Mouse (Mus musculus) MEL (cell line): Measurements from ENCODE around the gene Rad51. TPM values are rescaled to one million over a fixed set of nuclear protein-coding genes. Genes with fewer than 3 reads are reported as not detected.

Source experiments
- DNase-seq: peaks from one replicate; pipeline ENCODE4 v3.0.0; 2011; ENCODE audit warnings: low read depth, low spot score
- H3K27ac ChIP-seq: 2 replicates; pipeline ENCODE4 v1.5.1; 2012; ENCODE audit warnings: low read depth, mild to moderate bottlenecking, control low read depth, low read length, moderate library complexity; ENCODE audit not compliant: control insufficient read depth
- H3K27me3 ChIP-seq, 2 experiments: fragments of 150-350 bp in 1 of 2; sonication (generic) in 1 of 2; 2 replicates each; pipeline ENCODE4 v1.6.1; 2012; ENCODE audit warnings: low read length in 2 of 2, mild to moderate bottlenecking in 2 of 2, improper control_type of control experiment in 1 of 2, moderate library complexity in 1 of 2; ENCODE audit not compliant: insufficient read depth in 2 of 2, control insufficient read depth in 1 of 2
- H3K36me3 ChIP-seq, 2 experiments: 2 replicates each; pipeline ENCODE4 v1.6.1; 2012 to 2014; ENCODE audit warnings: low read length in 2 of 2, improper control_type of control experiment in 1 of 2, inconsistent platforms in 1 of 2, mild to moderate bottlenecking in 1 of 2; ENCODE audit not compliant: insufficient read depth in 2 of 2, control insufficient read depth in 1 of 2
- H3K4me1 ChIP-seq, 2 experiments: fragments of 150-350 bp in 1 of 2; sonication (generic) in 1 of 2; 2 replicates each; pipeline ENCODE4 v1.6.1; 2012; ENCODE audit warnings: low read length in 2 of 2, improper control_type of control experiment in 1 of 2, mild to moderate bottlenecking in 1 of 2; ENCODE audit not compliant: insufficient read depth in 2 of 2, control insufficient read depth in 1 of 2
- H3K4me3 ChIP-seq, 2 experiments: fragments of 150-350 bp in 1 of 2; sonication (generic) in 1 of 2; 2 replicates each; pipeline ENCODE4 v1.5.1; 2012; ENCODE audit warnings: low read depth in 2 of 2, low read length in 2 of 2, mild to moderate bottlenecking in 2 of 2, moderate library complexity in 2 of 2, control low read depth in 1 of 2, improper control_type of control experiment in 1 of 2; ENCODE audit not compliant: control insufficient read depth in 1 of 2, insufficient read depth in 1 of 2
- H3K79me2 ChIP-seq: 2 replicates; pipeline ENCODE4 v1.6.1; 2012; ENCODE audit warnings: mild to moderate bottlenecking, low read length, moderate library complexity; ENCODE audit not compliant: control insufficient read depth, poor library complexity, insufficient read depth
- H3K9ac ChIP-seq: 2 replicates; pipeline ENCODE4 v1.6.1; 2012; ENCODE audit warnings: low read depth, mild to moderate bottlenecking, control low read depth, low read length, moderate library complexity; ENCODE audit not compliant: control insufficient read depth, poor library complexity, severe bottlenecking
- H3K9me3 ChIP-seq: fragments of 150-350 bp; sonication (generic); replicated peaks from 2 replicates; pipeline ENCODE4 v1.6.1; 2012; ENCODE audit warnings: mild to moderate bottlenecking, low read length, improper control_type of control experiment, moderate library complexity; ENCODE audit not compliant: insufficient read depth
- BHLHE40 ChIP-seq: IDR thresholded peaks from 2 replicates; pipeline ENCODE4 v1.6.1; 2012; ENCODE audit warnings: low read depth, mild to moderate bottlenecking, inconsistent platforms, low read length, improper control_type of control experiment, borderline replicate concordance
- CHD1 ChIP-seq: IDR thresholded peaks from 2 replicates; pipeline ENCODE4 v1.6.1; 2012; ENCODE audit warnings: low read depth, mild to moderate bottlenecking, inconsistent platforms, low read length, improper control_type of control experiment
- CHD2 ChIP-seq: IDR thresholded peaks from 2 replicates; pipeline ENCODE4 v1.6.1; 2011; ENCODE audit warnings: low read length, improper control_type of control experiment
- CTCF ChIP-seq, 3 experiments: IDR thresholded peaks in 2 of 3; conservative IDR thresholded peaks in 1 of 3; 2 replicates each; pipeline ENCODE4 v1.5.1; 2011 to 2012; ENCODE audit warnings: low read length in 3 of 3, low read depth in 2 of 3, mild to moderate bottlenecking in 2 of 3, improper control_type of control experiment in 1 of 3, inconsistent platforms in 1 of 3, mixed read lengths in 1 of 3, moderate library complexity in 1 of 3; ENCODE audit not compliant: control insufficient read depth in 1 of 3, insufficient read depth in 1 of 3, poor library complexity in 1 of 3, severe bottlenecking in 1 of 3
- ELF1 ChIP-seq: IDR thresholded peaks from 2 replicates; pipeline ENCODE4 v1.6.1; 2014; ENCODE audit warnings: low read depth, mild to moderate bottlenecking, inconsistent platforms, low read length, improper control_type of control experiment, moderate library complexity
- GABPA ChIP-seq: IDR thresholded peaks from 2 replicates; pipeline ENCODE4 v1.6.1; 2012; ENCODE audit warnings: low read depth, mild to moderate bottlenecking, inconsistent platforms, low read length, improper control_type of control experiment, moderate library complexity
- GATA1 ChIP-seq: IDR thresholded peaks from 2 replicates; pipeline ENCODE4 v1.6.1; 2011; ENCODE audit warnings: low read depth, low read length, improper control_type of control experiment
- HCFC1 ChIP-seq: IDR thresholded peaks from 2 replicates; pipeline ENCODE4 v1.6.1; 2012; ENCODE audit warnings: low read depth, mild to moderate bottlenecking, inconsistent platforms, low read length, improper control_type of control experiment, moderate library complexity
- JUND ChIP-seq: IDR thresholded peaks from 2 replicates; pipeline ENCODE4 v1.6.1; 2011; ENCODE audit warnings: low read depth, mild to moderate bottlenecking, improper control_type of control experiment, low read length
- MAFK ChIP-seq: IDR thresholded peaks from 2 replicates; pipeline ENCODE4 v1.6.1; 2011; ENCODE audit warnings: low read depth, mild to moderate bottlenecking, low read length, improper control_type of control experiment, borderline replicate concordance
- MAX ChIP-seq: IDR thresholded peaks from 2 replicates; pipeline ENCODE4 v1.6.1; 2011; ENCODE audit warnings: low read length, improper control_type of control experiment
- MAZ ChIP-seq: IDR thresholded peaks from 2 replicates; pipeline ENCODE4 v1.6.1; 2012; ENCODE audit warnings: low read depth, mild to moderate bottlenecking, inconsistent platforms, low read length, improper control_type of control experiment
- MEF2A ChIP-seq: IDR thresholded peaks from 2 replicates; pipeline ENCODE4 v1.6.1; 2014; ENCODE audit warnings: low read depth, mild to moderate bottlenecking, inconsistent platforms, low read length, improper control_type of control experiment; ENCODE audit not compliant: poor library complexity, insufficient replicate concordance, severe bottlenecking; ENCODE audit errors: extremely low read depth
- MYB ChIP-seq: IDR thresholded peaks from 2 replicates; pipeline ENCODE4 v1.6.1; 2011; ENCODE audit warnings: mild to moderate bottlenecking, low read depth, low read length, improper control_type of control experiment
- MYC ChIP-seq: IDR thresholded peaks from 2 replicates; pipeline ENCODE4 v1.6.1; 2011; ENCODE audit warnings: low read depth, mild to moderate bottlenecking, low read length, improper control_type of control experiment, moderate library complexity
- NRF1 ChIP-seq: IDR thresholded peaks from 2 replicates; pipeline ENCODE4 v1.6.1; 2014; ENCODE audit warnings: low read depth, mild to moderate bottlenecking, inconsistent platforms, low read length, improper control_type of control experiment, moderate library complexity; ENCODE audit not compliant: poor library complexity, insufficient read depth, severe bottlenecking
- POLR2A ChIP-seq, 2 experiments: IDR thresholded peaks; 2 replicates each; pipeline ENCODE4 v1.6.1; 2011 to 2012; ENCODE audit warnings: low read length in 2 of 2, mild to moderate bottlenecking in 2 of 2, control low read depth in 1 of 2, improper control_type of control experiment in 1 of 2, low read depth in 1 of 2, moderate library complexity in 1 of 2; ENCODE audit not compliant: control insufficient read depth in 1 of 2, insufficient read depth in 1 of 2, poor library complexity in 1 of 2
- POLR2AphosphoS2 ChIP-seq: IDR thresholded peaks from 2 replicates; pipeline ENCODE4 v1.6.1; 2011; ENCODE audit warnings: low read length, improper control_type of control experiment
- RAD21 ChIP-seq: IDR thresholded peaks from 2 replicates; pipeline ENCODE4 v1.6.1; 2011; ENCODE audit warnings: mild to moderate bottlenecking, low read depth, low read length, improper control_type of control experiment
- RCOR1 ChIP-seq: IDR thresholded peaks from 2 replicates; pipeline ENCODE4 v1.6.1; 2012; ENCODE audit warnings: low read depth, mild to moderate bottlenecking, inconsistent platforms, low read length, improper control_type of control experiment
- SIN3A ChIP-seq: IDR thresholded peaks from 2 replicates; pipeline ENCODE4 v1.6.1; 2012; ENCODE audit warnings: low read length, improper control_type of control experiment, inconsistent platforms
- SMC3 ChIP-seq: IDR thresholded peaks from 2 replicates; pipeline ENCODE4 v1.6.1; 2011; ENCODE audit warnings: low read depth, low read length, improper control_type of control experiment
- TAL1 ChIP-seq: IDR thresholded peaks from 2 replicates; pipeline ENCODE4 v1.6.1; 2012; ENCODE audit warnings: mild to moderate bottlenecking, inconsistent platforms, low read length, moderate library complexity, mixed read lengths
- TCF12 ChIP-seq: IDR thresholded peaks from 2 replicates; pipeline ENCODE4 v1.6.1; 2014; ENCODE audit warnings: low read depth, mild to moderate bottlenecking, inconsistent platforms, low read length, improper control_type of control experiment, moderate library complexity
- UBTF ChIP-seq: IDR thresholded peaks from 2 replicates; pipeline ENCODE4 v1.6.1; 2012; ENCODE audit warnings: low read depth, mild to moderate bottlenecking, inconsistent platforms, low read length, improper control_type of control experiment, moderate library complexity, borderline replicate concordance; ENCODE audit not compliant: insufficient read depth
- USF2 ChIP-seq, 2 experiments: IDR thresholded peaks; 2 replicates each; pipeline ENCODE4 v1.6.1; 2011 to 2012; ENCODE audit warnings: improper control_type of control experiment in 2 of 2, low read length in 2 of 2, borderline replicate concordance in 1 of 2, inconsistent platforms in 1 of 2, low read depth in 1 of 2, mild to moderate bottlenecking in 1 of 2; ENCODE audit not compliant: insufficient read depth in 1 of 2
- ZC3H11A ChIP-seq: IDR thresholded peaks from 2 replicates; pipeline ENCODE4 v1.6.1; 2012; ENCODE audit warnings: low read depth, mild to moderate bottlenecking, inconsistent platforms, low read length, improper control_type of control experiment
- ZKSCAN1 ChIP-seq: IDR thresholded peaks from 2 replicates; pipeline ENCODE4 v1.6.1; 2012; ENCODE audit warnings: low read depth, mild to moderate bottlenecking, inconsistent platforms, low read length, improper control_type of control experiment, moderate library complexity
- ZMIZ1 ChIP-seq: IDR thresholded peaks from 2 replicates; pipeline ENCODE4 v1.6.1; 2012; ENCODE audit warnings: low read depth, mild to moderate bottlenecking, inconsistent platforms, low read length, improper control_type of control experiment, moderate library complexity
- polyA plus RNA-seq, 2 experiments: library from polyadenylated mRNA; stranded (reverse) in 1 of 2; unstranded in 1 of 2; fragments of >175 nt in 1 of 2; fragments of >200 nt in 1 of 2; gene quantifications; 2 replicates each; pipeline versions ENCODE4 v1.2.1 to v1.2.4; 2012; ENCODE audit warnings: low replicate concordance in 2 of 2, low read depth in 1 of 2; ENCODE audit not compliant: insufficient read length in 2 of 2, insufficient read depth in 1 of 2, missing spikeins in 1 of 2
- total RNA-seq: library from RNA; depleted of rRNA; stranded (reverse); fragments of 300-350 nt; gene quantifications from 2 replicates; pipeline ENCODE4 v1.2.3, GENCODE M21; 2012

Rad51 gene
- total and polyA plus RNA-seq, 3 experiments = 24.3 to 51.8 TPM; not detected in 1

GRCm38 (mm10) chr2:119136346-119136898 is 23.8 kb downstream of the Rad51 start (continued):
- TF ChIP-seq UBTF (no peak), MYB (no peak; the same call in 1 of the 2 replicates), MEF2A (no peak), MAZ (peak; percentile 68; the same call in 1 of the 2 replicates), USF2 (IDR thresholded peaks at IDR 0.05; ENCODE audit: borderline replicate concordance in 1 of 2, insufficient read depth in 1 of 2, low read depth in 1 of 2, low read length in 2 of 2) (no peak), TCF12 (peak; percentile 94), NRF1 (no peak), BHLHE40 (peak; percentile 50; the same call in 1 of the 2 replicates), RCOR1 (peak; percentile 87), MAX (no peak), POLR2AphosphoS2 (0 out of 2 replicates have a peak, but pooled peaks have one; percentile 59), ZMIZ1 (no peak), TAL1 (peak; percentile 89), POLR2A (IDR thresholded peaks at IDR 0.05; ENCODE audit: control insufficient read depth in 1 of 2, insufficient read depth in 1 of 2, low read depth in 1 of 2, low read length in 2 of 2, poor library complexity in 1 of 2) (no peak; a peak in 1 of 4 replicates), JUND (no peak), GATA1 (peak; percentile 97), CHD2 (no peak)
- TF ChIP-seq, all 39 proteins: peak for 14

DNA sequence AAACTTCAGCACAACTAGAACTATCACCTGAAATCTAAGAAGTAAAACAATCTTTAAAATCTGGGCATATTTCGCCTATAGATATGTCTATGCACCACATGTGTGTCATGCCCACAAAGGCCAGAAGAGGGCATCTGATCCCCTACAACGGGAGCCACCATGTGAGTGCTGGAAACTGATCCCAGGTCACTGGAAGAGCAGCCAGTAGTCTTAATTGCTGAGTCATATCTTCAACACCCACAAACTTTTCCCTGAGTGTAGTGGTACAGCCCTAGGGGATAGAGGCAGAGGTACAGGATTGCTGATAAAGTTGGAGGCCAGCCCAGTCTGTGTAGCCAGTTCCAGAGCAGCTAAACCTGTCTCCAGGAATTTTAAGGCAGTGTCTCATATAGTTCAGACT is 32.6 kb downstream of the Rad51 start:
- TF ChIP-seq CHD1 = no peak
- peak; percentile 17; the same call in 1 of the 2 replicates for TF ChIP-seq MAFK
- peak; percentile 40 for TF ChIP-seq ZC3H11A
- TF ChIP-seq CTCF (IDR thresholded peaks at IDR 0.05 in 2 of 3, conservative IDR thresholded peaks at IDR 0.05 in 1 of 3; ENCODE audit: control insufficient read depth in 1 of 3, insufficient read depth in 1 of 3, low read depth in 2 of 3, low read length in 3 of 3, poor library complexity in 1 of 3, severe bottlenecking in 1 of 3) = peak; percentile 53 to 62 (median 60)
- TF ChIP-seq HCFC1 = no peak
- TF ChIP-seq MYC = peak; percentile 39; the same call in 1 of the 2 replicates
- TF ChIP-seq SMC3 = peak; percentile 62
- no peak for TF ChIP-seq NRF1
- peak; percentile 17; the same call in 1 of the 2 replicates for TF ChIP-seq SIN3A
- TF ChIP-seq RCOR1 = 0 out of 2 replicates have a peak, but pooled peaks have one; percentile 12
- TF ChIP-seq ZKSCAN1 = no peak
- peak; percentile 47 for TF ChIP-seq RAD21
- TF ChIP-seq ELF1 = no peak
- TF ChIP-seq TAL1 = no peak
- TF ChIP-seq MAZ = no peak
- TF ChIP-seq GABPA = no peak
- TF ChIP-seq, all 39 proteins: peak for 8
- Histone ChIP-seq H3K9ac (no peak overlapping the region), H3K27me3 (no peaks in the 10 kb centered on the region), H3K4me1 (no peaks in the 10 kb centered on the region), H3K79me2 (no peaks in the 10 kb centered on the region), H3K27ac (no peak overlapping the region), H3K9me3 (no peaks in the 10 kb centered on the region), H3K4me3 (no peak overlapping the region), H3K36me3 (peaks cover 4 to 17% of the 10 kb centered on the region in 2 experiments; a peak in 3 of 4 replicates)
- DNase-seq = peak; percentile 71
